Mouse (Mus musculus) Patski (cell line): ENCODE data around the gene Apol9b. TPM values are rescaled to one million over a fixed set of nuclear protein-coding genes. Genes with fewer than 3 reads are reported as not detected.

Experiments
- ATAC-seq: fragments of 100-300 bp; one replicate; pipeline ENCODE4 v1.8.0; 2021
- CTCF ChIA-PET: fragments of 350-600 bp; sonication (Branson Sonifier 250); formaldehyde crosslinking; loops from one replicate; lab custom pipeline; 2022; ENCODE audit warnings: inconsistent platforms; lab: Charles Lee
- POLR2A ChIA-PET: fragments of 350-600 bp; sonication (Branson Sonifier 250); formaldehyde crosslinking; loops from one replicate; lab custom pipeline; 2022; ENCODE audit warnings: antibody characterized with exemption, inconsistent platforms; lab: Charles Lee
- DNase-seq: peaks from one replicate; pipeline ENCODE4 v3.0.0-alpha.2; 2011; ENCODE audit warnings: low read depth, low spot score
- H3K27me3 ChIP-seq: fragments of 371-371 bp; one replicate; pipeline ENCODE4 v1.5.1; 2021
- CTCF ChIP-seq: fragments of 100-300 bp; IDR thresholded peaks from one replicate; pipeline ENCODE4 v1.5.1; 2021
- in situ Hi-C: fragments of 300-500 bp; cut with MboI; formaldehyde crosslinking; loops from 3 replicates; pipeline ENCODE4 v1.11.1; 2018; ENCODE audit warnings: low pct_unique_long_range_greater_than_20kb, mixed read lengths
- polyA plus RNA-seq: library from polyadenylated mRNA; unstranded; gene quantifications from one replicate; pipeline ENCODE4 v1.2.3, GENCODE M21; 2021

Apol9b gene
- polyA plus RNA-seq, 1 experiment from 2014 or later = 0.33 TPM

GRCm38 (mm10) chr15:77761561-77762380, 32.9 kb downstream of the Apol9b start:
- TF ChIP-seq CTCF = no peak
- ATAC-seq (no peak), DNase-seq (no peak)
- ChIA-PET CTCF (interaction anchor here (0.7 to 8.2 kb wide), 5 partner anchors 9 to 156 kb away, joined by 3 to 49 read pairs (median 4); no protein-coding TSS in a partner anchor), POLR2A (no interaction called here)
- H3K27me3 ChIP-seq = no peaks in the 10 kb centered on the region
- in situ Hi-C loops = no loop called here

- in situ Hi-C loops = no loop called here
- no peak for ATAC-seq
- no peak for DNase-seq
- H3K27me3 ChIP-seq = no peaks in the 10 kb centered on the region
- ChIA-PET CTCF (interaction anchor here (1.0 to 8.2 kb wide), 4 partner anchors 7 to 18 kb away, joined by 3 to 49 read pairs (median 4); no protein-coding TSS in a partner anchor), POLR2A (no interaction called here)
- no peak for TF ChIP-seq CTCF
Measured at GRCm38 (mm10) chr15:77763050-77763449, 34.2 kb downstream of the Apol9b start.

GRCm38 (mm10) chr15:77763702-77764101, 34.9 kb downstream of the Apol9b start:
- ChIA-PET POLR2A (interaction anchor here (1.2 kb wide), 1 partner anchor 25 kb away, joined by 3 read pairs; no protein-coding TSS in a partner anchor), CTCF (interaction anchor here (0.9 to 8.2 kb wide), 2 partner anchors 14 to 153 kb away, joined by 3 to 49 read pairs; no protein-coding TSS in a partner anchor)
- DNase-seq (no peak), ATAC-seq (no peak)
- in situ Hi-C loops = no loop called here
- no peaks in the 10 kb centered on the region for H3K27me3 ChIP-seq
- TF ChIP-seq CTCF = no peak

GRCm38 (mm10) chr15:77764391-77765006, 35.7 kb downstream of the Apol9b start:
- peak; percentile 9 for ATAC-seq
- ChIA-PET POLR2A (interaction anchor here (1.0 to 1.2 kb wide), 2 partner anchors 17 to 25 kb away, joined by 3 to 4 read pairs; no protein-coding TSS in a partner anchor), CTCF (interaction anchor here (0.9 to 8.2 kb wide), 2 partner anchors 13 to 152 kb away, joined by 3 to 49 read pairs; no protein-coding TSS in a partner anchor)
- in situ Hi-C loops = no loop called here
- H3K27me3 ChIP-seq = no peaks in the 10 kb centered on the region
- no peak for TF ChIP-seq CTCF
- DNase-seq = no peak

GRCm38 (mm10) chr15:77765484-77766093, 36.8 kb downstream of the Apol9b start:
- POLR2A ChIA-PET = interaction anchor here (0.9 kb wide), 1 partner anchor 16 kb away, joined by 4 read pairs; no protein-coding TSS in a partner anchor
- no peak for ATAC-seq
- DNase-seq = no peak
- TF ChIP-seq CTCF = no peak
- in situ Hi-C loops = no loop called here
- CTCF ChIA-PET = interaction anchor here (1.1 to 8.2 kb wide), 3 partner anchors 9 to 152 kb away, joined by 4 to 49 read pairs (median 8); partner anchors contain the start of gene Apol8
- no peaks in the 10 kb centered on the region for H3K27me3 ChIP-seq

- CTCF ChIA-PET = interaction anchor here (0.7 to 8.2 kb wide), 5 partner anchors 10 to 151 kb away, joined by 3 to 49 read pairs (median 3); partner anchors contain the start of gene Apol8
- in situ Hi-C loops = no loop called here
- ATAC-seq = no peak
Measured at GRCm38 (mm10) chr15:77766981-77767380, 38.1 kb downstream of the Apol9b start.

GRCm38 (mm10) chr15:77770341-77770740, 41.5 kb downstream of the Apol9b start:
- no peaks in the 10 kb centered on the region for H3K27me3 ChIP-seq
- ChIA-PET CTCF (interaction anchor here (1.4 to 1.8 kb wide), 4 partner anchors 8 to 147 kb away, joined by 4 to 6 read pairs (median 4); no protein-coding TSS in a partner anchor), POLR2A (no interaction called here)
- no peak for DNase-seq
- ATAC-seq = no peak
- in situ Hi-C loops = no loop called here
- no peak for TF ChIP-seq CTCF

More at GRCm38 (mm10) chr15:77766981-77767380, 38.1 kb downstream of the Apol9b start:
- TF ChIP-seq CTCF = no peak
- no peak for DNase-seq
- H3K27me3 ChIP-seq = no peaks in the 10 kb centered on the region
- POLR2A ChIA-PET = interaction anchor here (1.1 to 1.2 kb wide), 2 partner anchors 9 to 21 kb away, joined by 4 to 6 read pairs; no protein-coding TSS in a partner anchor

- POLR2A ChIA-PET = no interaction called here
- no peak for ATAC-seq
- DNase-seq = no peak
- H3K27me3 ChIP-seq = no peaks in the 10 kb centered on the region
- CTCF ChIA-PET = interaction anchor here (1.4 to 1.5 kb wide), 2 partner anchors 8 to 11 kb away, joined by 4 read pairs; no protein-coding TSS in a partner anchor
- TF ChIP-seq CTCF = no peak
- in situ Hi-C loops = no loop called here
Measured at GRCm38 (mm10) chr15:77770942-77771341, 42.1 kb downstream of the Apol9b start.

- no peaks in the 10 kb centered on the region for H3K27me3 ChIP-seq
- ChIA-PET POLR2A (interaction anchor here (1.0 to 1.6 kb wide), 2 partner anchors 11 to 66 kb away, joined by 3 to 5 read pairs; no protein-coding TSS in a partner anchor), CTCF (interaction anchor here (0.9 to 1.5 kb wide), 3 partner anchors 8 to 144 kb away, joined by 3 to 6 read pairs (median 4); no protein-coding TSS in a partner anchor)
- no peak for TF ChIP-seq CTCF
- in situ Hi-C loops = no loop called here
- DNase-seq (no peak), ATAC-seq (no peak)
Measured at GRCm38 (mm10) chr15:77773099-77773915, 44.5 kb downstream of the Apol9b start.
